Mouse (Mus musculus): ENCODE measurements at regions not wholly inside any gene's neighbourhood (a gene's known extent, or its start where the extent isn't known, plus 50 kb on each side); places are given as distances from the start of the nearest gene placed in this dataset.

DNA sequence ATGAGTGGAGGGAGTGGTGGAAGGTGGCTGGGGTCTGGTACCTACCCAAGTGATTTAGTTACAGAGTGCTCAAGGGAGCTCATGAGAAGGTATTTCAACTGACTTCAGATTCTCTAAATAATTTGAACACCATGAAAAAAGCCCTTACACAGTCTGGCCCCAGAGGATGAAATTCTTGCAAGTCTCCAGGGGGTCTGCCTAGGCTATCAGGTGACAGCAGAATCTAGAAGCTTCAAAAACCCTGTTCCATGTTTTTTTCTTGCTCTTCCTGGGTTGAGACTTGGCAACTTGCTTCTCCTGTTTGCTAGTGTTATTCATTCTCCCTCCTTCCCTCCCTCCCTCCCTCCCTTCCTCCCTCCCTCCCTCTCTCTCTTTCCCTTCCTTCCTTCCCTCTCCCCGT is 438.4 kb upstream of the Ubash3b start:
- H3K27ac ChIP-seq (ENCODE audit: low read depth): no peak overlapping the region
- H3K27me3 ChIP-seq (ENCODE audit: insufficient read depth, low read length): no peaks in the 10 kb centered on the region
- no peaks in the 10 kb centered on the region for H3K4me1 ChIP-seq (ENCODE audit: insufficient read depth)
- no peak overlapping the region for H3K4me2 ChIP-seq (ENCODE audit: low read depth, low read length)
- H3K9ac ChIP-seq (replicated peaks): no peak overlapping the region
- no peaks in the 10 kb centered on the region for H3K9me3 ChIP-seq (ENCODE audit: low read length)
- H3K36me3 ChIP-seq (replicated peaks; ENCODE audit: insufficient read depth, low read length): no peaks in the 10 kb centered on the region
- TF ChIP-seq CTCF (IDR thresholded peaks at IDR 0.05; ENCODE audit: low read depth) (no peak), EP300 (IDR thresholded peaks at IDR 0.05; ENCODE audit: low read depth) (no peak)
- H3K4me3 ChIP-seq (ENCODE audit: low read depth, low read length): no peak overlapping the region
- ATAC-seq (no peak), DNase-seq (no peak)
- 40% methylated on average over 1 of the region's 1 CpGs for WGBS (ENCODE audit: insufficient replicate concordance)

DNA sequence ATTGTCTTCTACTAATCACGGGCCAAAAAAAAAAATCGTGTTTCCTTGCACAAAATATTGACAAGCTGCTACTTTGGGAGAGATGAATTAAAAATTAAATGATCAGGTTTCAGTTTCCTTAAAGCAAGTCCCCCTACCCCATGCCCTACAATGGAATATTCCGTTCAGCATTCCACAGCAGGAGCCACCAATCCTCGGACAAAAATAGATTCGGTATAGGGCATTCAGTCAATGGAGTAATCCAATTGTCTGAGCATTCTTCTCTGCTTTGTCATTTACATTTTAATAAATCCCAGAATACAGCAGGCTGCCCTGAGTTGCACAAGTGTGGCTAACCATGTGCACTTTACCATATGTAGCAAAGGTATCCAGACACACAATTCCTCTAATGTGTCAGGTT is 434.3 kb upstream of the Ubash3b start:
- ATAC-seq: no peak
- no peaks in the 10 kb centered on the region for H3K4me1 ChIP-seq (ENCODE audit: insufficient read depth)
- TF ChIP-seq EP300 (IDR thresholded peaks at IDR 0.05; ENCODE audit: low read depth) (no peak), CTCF (IDR thresholded peaks at IDR 0.05; ENCODE audit: low read depth) (no peak)
- H3K27ac ChIP-seq (ENCODE audit: low read depth): no peak overlapping the region
- H3K4me3 ChIP-seq (ENCODE audit: low read depth, low read length): no peak overlapping the region
- no peaks in the 10 kb centered on the region for H3K36me3 ChIP-seq (replicated peaks; ENCODE audit: insufficient read depth, low read length)
- no peak for DNase-seq
- H3K4me2 ChIP-seq (ENCODE audit: low read depth, low read length): no peak overlapping the region
- no peaks in the 10 kb centered on the region for H3K27me3 ChIP-seq (ENCODE audit: insufficient read depth, low read length)
- no peaks in the 10 kb centered on the region for H3K9me3 ChIP-seq (ENCODE audit: low read length)
- WGBS (ENCODE audit: insufficient replicate concordance): 69% methylated on average over 5 of the region's 5 CpGs
- H3K9ac ChIP-seq (replicated peaks): no peak overlapping the region

DNA sequence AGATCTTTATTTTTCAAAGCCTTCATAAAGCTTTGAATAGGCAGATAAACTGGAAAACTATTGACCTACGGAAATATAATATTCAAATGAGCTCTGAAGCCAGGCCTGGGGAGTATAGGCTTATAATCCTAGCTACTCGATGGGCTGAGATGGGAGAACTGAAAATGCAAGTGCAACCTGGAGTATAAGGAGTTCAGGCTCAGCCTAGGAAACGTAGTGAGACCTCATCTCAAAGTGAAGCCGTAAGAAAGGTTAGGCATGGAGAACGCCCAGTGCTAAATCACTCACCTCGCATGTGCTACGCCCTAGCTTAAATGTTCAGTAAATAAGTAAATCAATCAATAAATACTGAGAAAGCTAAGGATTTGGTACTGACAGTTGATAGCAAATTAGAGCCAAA is 432.5 kb upstream of the Ubash3b start:
- no peak for ATAC-seq
- no peaks in the 10 kb centered on the region for H3K36me3 ChIP-seq (replicated peaks; ENCODE audit: insufficient read depth, low read length)

DNA sequence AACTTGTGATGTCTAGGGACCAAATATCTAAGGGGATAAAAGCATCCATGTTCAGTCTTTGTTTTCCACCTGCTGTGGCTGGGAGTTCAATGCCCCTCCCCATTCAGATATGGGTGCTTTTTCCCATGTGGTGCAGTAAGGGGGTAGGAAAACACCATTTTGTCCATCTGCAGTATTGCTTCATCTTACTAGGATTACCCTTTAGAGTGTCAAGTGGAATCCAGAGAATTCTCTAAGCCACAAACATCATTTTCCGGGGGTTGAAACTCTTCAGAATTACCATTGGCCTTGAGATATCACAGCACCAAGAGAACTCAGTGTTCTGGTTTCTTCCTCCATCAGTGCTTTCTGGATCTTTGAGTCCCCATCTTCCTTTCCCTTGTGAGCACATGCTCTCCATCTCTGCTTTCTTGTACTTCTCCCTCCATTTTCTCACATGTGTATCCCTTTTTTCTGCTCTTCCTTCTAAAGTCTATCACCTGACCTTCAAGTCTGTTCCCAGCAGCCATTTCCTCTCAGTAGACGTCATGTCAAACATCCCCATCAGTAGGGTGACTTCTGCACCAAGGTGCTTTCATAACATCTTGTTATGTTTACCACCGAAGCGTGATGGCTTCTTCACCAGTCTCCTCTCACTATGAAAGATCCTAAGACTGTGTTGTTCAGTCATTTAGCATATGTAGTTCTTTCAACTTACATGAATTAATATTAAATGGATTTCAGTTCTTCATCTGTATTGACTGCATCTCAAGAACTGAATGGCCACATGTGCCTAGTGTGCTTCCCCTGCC is 431.6 kb upstream of the Ubash3b start:
- no peak overlapping the region for H3K4me3 ChIP-seq (ENCODE audit: low read depth, low read length)
- no peak overlapping the region for H3K4me2 ChIP-seq (ENCODE audit: low read depth, low read length)
- no peaks in the 10 kb centered on the region for H3K36me3 ChIP-seq (replicated peaks; ENCODE audit: insufficient read depth, low read length)
- no peak overlapping the region for H3K27ac ChIP-seq (ENCODE audit: low read depth)
- no peak for TF ChIP-seq CTCF (IDR thresholded peaks at IDR 0.05; ENCODE audit: low read depth)
- no peak for TF ChIP-seq EP300 (IDR thresholded peaks at IDR 0.05; ENCODE audit: low read depth)
- WGBS (ENCODE audit: insufficient replicate concordance): 70% methylated on average over 4 of the region's 4 CpGs
- no peak overlapping the region for H3K9ac ChIP-seq (replicated peaks)
- no peaks in the 10 kb centered on the region for H3K4me1 ChIP-seq (ENCODE audit: insufficient read depth)
- no peaks in the 10 kb centered on the region for H3K9me3 ChIP-seq (ENCODE audit: low read length)
- DNase-seq (no peak), ATAC-seq (no peak)
- H3K27me3 ChIP-seq (ENCODE audit: insufficient read depth, low read length): no peaks in the 10 kb centered on the region

More for the DNA sequence above, 432.5 kb upstream of the Ubash3b start:
- Histone ChIP-seq H3K4me2 (ENCODE audit: low read depth, low read length) (no peak overlapping the region), H3K4me3 (ENCODE audit: low read depth, low read length) (no peak overlapping the region), H3K9ac (replicated peaks) (no peak overlapping the region), H3K27ac (ENCODE audit: low read depth) (no peak overlapping the region), H3K9me3 (ENCODE audit: low read length) (no peaks in the 10 kb centered on the region), H3K27me3 (ENCODE audit: insufficient read depth, low read length) (no peaks in the 10 kb centered on the region), H3K4me1 (ENCODE audit: insufficient read depth) (no peaks in the 10 kb centered on the region)
- no peak for DNase-seq
- TF ChIP-seq EP300 (IDR thresholded peaks at IDR 0.05; ENCODE audit: low read depth) (no peak), CTCF (IDR thresholded peaks at IDR 0.05; ENCODE audit: low read depth) (no peak)
- WGBS (ENCODE audit: insufficient replicate concordance): 78% methylated on average over 7 of the region's 7 CpGs

DNA sequence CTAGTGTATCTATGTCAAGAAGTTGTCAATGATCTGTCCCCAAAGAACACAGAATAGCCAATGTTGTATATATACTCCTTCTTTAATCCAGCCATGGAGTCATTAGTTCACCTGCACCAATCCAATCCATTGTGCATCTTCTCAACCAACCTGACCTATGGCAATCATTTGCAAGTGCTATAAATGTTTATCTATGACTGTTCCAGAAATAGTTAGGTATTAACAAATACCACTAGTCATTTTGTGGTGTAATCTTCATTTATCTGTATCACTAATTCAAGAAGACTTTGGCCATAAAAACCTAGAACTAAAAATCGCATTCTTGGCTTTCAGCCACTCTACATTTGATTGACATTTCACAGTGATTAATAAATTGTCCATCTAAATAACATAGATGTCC is 430.6 kb upstream of the Ubash3b start:
- no peak for DNase-seq
- Histone ChIP-seq H3K4me3 (ENCODE audit: low read depth, low read length) (no peak overlapping the region), H3K4me1 (ENCODE audit: insufficient read depth) (no peaks in the 10 kb centered on the region), H3K9ac (replicated peaks) (no peak overlapping the region), H3K27me3 (ENCODE audit: insufficient read depth, low read length) (no peaks in the 10 kb centered on the region), H3K27ac (ENCODE audit: low read depth) (no peak overlapping the region), H3K4me2 (ENCODE audit: low read depth, low read length) (no peak overlapping the region), H3K36me3 (replicated peaks; ENCODE audit: insufficient read depth, low read length) (no peaks in the 10 kb centered on the region), H3K9me3 (ENCODE audit: low read length) (no peaks in the 10 kb centered on the region)
- no peak for ATAC-seq
- TF ChIP-seq EP300 (IDR thresholded peaks at IDR 0.05; ENCODE audit: low read depth): no peak
- no peak for TF ChIP-seq CTCF (IDR thresholded peaks at IDR 0.05; ENCODE audit: low read depth)
- 79% methylated on average over 1 of the region's 1 CpGs for WGBS (ENCODE audit: insufficient replicate concordance)

DNA sequence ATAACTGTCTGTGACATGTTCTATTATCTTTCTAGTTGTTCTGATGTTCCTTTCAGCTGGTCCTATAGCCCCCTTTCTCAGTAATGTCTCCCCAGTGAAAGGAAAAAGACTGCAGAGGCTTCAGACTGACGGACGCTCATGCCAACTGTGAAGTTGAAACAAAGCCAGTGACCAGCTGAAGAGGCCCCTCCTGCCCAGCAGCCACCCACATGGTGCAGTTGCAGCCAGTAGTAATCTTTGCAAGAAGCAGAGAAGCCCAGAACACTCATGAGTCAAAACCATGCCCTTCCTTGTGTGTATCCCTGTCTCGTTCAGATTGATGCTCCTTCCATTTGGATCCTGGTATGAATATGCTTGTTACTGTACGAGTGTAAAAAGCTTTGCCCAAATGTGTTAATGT is 428.7 kb upstream of the Ubash3b start:
- Histone ChIP-seq H3K9ac (replicated peaks) (no peak overlapping the region), H3K4me2 (ENCODE audit: low read depth, low read length) (no peak overlapping the region), H3K4me3 (ENCODE audit: low read depth, low read length) (no peak overlapping the region), H3K27ac (ENCODE audit: low read depth) (no peak overlapping the region), H3K27me3 (ENCODE audit: insufficient read depth, low read length) (no peaks in the 10 kb centered on the region), H3K9me3 (ENCODE audit: low read length) (no peaks in the 10 kb centered on the region), H3K36me3 (replicated peaks; ENCODE audit: insufficient read depth, low read length) (no peaks in the 10 kb centered on the region), H3K4me1 (ENCODE audit: insufficient read depth) (no peaks in the 10 kb centered on the region)
- 76% methylated on average over 4 of the region's 4 CpGs for WGBS (ENCODE audit: insufficient replicate concordance)
- TF ChIP-seq EP300 (IDR thresholded peaks at IDR 0.05; ENCODE audit: low read depth) (no peak), CTCF (IDR thresholded peaks at IDR 0.05; ENCODE audit: low read depth) (no peak)
- DNase-seq (no peak), ATAC-seq (no peak)
